Mouse (Mus musculus): ENCODE results near the gene Abcb10. TPM values are rescaled to one million over a fixed set of nuclear protein-coding genes. Genes with fewer than 3 reads are reported as not detected.
"Not testable (repeated sequence)": the region's sequence is repeated elsewhere in the genome, so short reads cannot be mapped to it uniquely, and the experiment has no call there.

The Abcb10 gene
- polyA plus RNA-seq, 1 experiment from 2014 or later, result 16.0 TPM

DNA sequence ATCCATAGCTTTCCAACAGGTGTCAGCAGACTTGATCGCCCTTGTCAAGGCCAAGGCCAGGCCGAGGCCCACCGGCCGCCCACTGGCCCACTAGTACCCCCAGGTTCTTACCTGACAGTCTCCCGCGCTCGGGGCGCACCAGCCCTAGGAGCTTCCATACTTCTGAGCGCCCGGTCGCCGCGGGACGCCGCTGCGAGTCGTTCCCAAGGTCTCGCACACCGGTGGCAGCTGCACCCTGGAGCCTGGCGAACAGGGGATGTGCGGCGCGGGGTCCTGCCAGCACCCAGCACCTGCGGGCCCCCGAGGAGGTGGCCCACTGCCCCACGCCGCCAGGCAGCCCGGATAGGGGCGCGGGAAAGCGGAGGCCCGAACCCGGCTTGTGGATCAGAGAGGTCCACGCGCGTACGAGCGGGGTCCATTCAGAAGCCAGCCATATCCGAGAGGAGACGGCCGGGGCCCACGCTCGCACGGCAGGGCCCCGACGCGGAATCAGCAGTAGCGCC, 580 bp downstream of the Abcb10 start:
- no peaks in the 10 kb centered on the region for H3K36me3 ChIP-seq (ENCODE audit: insufficient read depth, low read length)
- peak; percentile 47 for ATAC-seq (ENCODE audit: low FRiP score, low TSS enrichment)
- peak overlapping the region; percentile 96 for H3K4me2 ChIP-seq (replicated peaks; ENCODE audit: low read depth, low read length)
- peak overlapping the region; percentile 80 for H3K9ac ChIP-seq (replicated peaks; ENCODE audit: low read length)
- H3K4me3 ChIP-seq (ENCODE audit: low read length), result peak overlapping the region; percentile 82
- H3K27ac ChIP-seq (ENCODE audit: low read length), result peak overlapping the region; percentile 93
- H3K9me3 ChIP-seq (ENCODE audit: low read length), result no peaks in the 10 kb centered on the region
- peaks cover 20% of the 10 kb centered on the region for H3K4me1 ChIP-seq (ENCODE audit: insufficient read depth, low read length)
- under 1% methylated on average over 47 of the region's 48 CpGs for WGBS
- no peaks in the 10 kb centered on the region for H3K27me3 ChIP-seq (ENCODE audit: insufficient read depth, low read length)

DNA sequence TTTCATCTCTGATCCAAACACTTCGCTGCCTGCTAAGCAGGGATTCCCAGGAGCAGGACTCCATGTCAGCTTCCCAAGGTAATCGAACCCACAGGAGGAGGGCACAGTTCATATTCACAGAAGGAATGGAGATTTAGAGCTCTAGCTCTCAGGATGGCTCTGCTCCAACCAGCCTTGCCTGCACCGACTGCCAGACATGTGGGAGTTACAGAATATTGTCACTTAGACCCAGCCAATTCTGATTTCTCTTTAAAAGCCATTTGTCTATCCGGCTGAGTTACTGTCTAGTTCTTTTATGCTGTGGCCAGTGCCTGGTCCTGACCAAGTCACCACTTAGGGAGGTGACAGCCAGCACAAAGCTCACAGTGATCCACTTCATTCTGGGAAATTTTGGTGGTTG, 1.2 kb downstream of the Abcb10 start:
- H3K4me1 ChIP-seq (ENCODE audit: insufficient read depth, low read length), result peaks cover 20% of the 10 kb centered on the region
- WGBS, result 20% methylated on average over 4 of the region's 4 CpGs
- peak overlapping the region; percentile 80; the same call in 1 of the 2 replicates for H3K9ac ChIP-seq (replicated peaks; ENCODE audit: low read length)
- H3K4me3 ChIP-seq (ENCODE audit: low read length), result peak overlapping the region; percentile 82
- no peaks in the 10 kb centered on the region for H3K9me3 ChIP-seq (ENCODE audit: low read length)
- ATAC-seq (ENCODE audit: low FRiP score, low TSS enrichment), result no peak
- no peak overlapping the region for H3K27ac ChIP-seq (ENCODE audit: low read length)
- no peaks in the 10 kb centered on the region for H3K36me3 ChIP-seq (ENCODE audit: insufficient read depth, low read length)
- peak overlapping the region; percentile 96 for H3K4me2 ChIP-seq (replicated peaks; ENCODE audit: low read depth, low read length)
- no peaks in the 10 kb centered on the region for H3K27me3 ChIP-seq (ENCODE audit: insufficient read depth, low read length)

- Histone ChIP-seq H3K4me1 (ENCODE audit: insufficient read depth, low read length) (peaks cover 20% of the 10 kb centered on the region), H3K27ac (ENCODE audit: low read length) (no peak overlapping the region), H3K4me2 (replicated peaks; ENCODE audit: low read depth, low read length) (no peak overlapping the region), H3K36me3 (ENCODE audit: insufficient read depth, low read length) (no peaks in the 10 kb centered on the region), H3K4me3 (ENCODE audit: low read length) (no peak overlapping the region), H3K9me3 (ENCODE audit: low read length) (no peaks in the 10 kb centered on the region), H3K9ac (replicated peaks; ENCODE audit: low read length) (no peak overlapping the region), H3K27me3 (ENCODE audit: insufficient read depth, low read length) (no peaks in the 10 kb centered on the region)
- ATAC-seq (ENCODE audit: low FRiP score, low TSS enrichment), result no peak
- 68% methylated on average over 4 of the region's 4 CpGs for WGBS
Measured at GRCm38 (mm10) chr8:123980239-123980638, 2.7 kb downstream of the Abcb10 start.

DNA sequence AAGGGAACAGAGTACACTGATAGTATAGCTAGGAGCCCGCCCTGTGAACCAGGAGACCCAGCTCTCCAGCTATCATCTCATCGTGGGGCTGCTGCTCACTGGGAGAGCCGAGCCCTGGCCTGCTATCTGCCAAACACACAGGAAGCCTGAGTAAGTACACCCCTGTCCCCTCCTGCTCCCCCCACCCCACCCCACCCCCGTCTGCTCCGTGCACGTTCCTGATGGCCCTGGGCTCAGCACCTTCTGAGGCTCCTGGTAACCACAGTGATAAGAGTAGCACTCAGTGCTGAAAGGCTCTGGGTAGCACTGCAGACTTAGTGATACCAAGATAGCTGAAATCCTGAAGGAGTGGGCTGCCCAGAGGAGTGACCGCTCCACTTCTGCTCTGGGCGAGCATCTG, 4.0 kb downstream of the Abcb10 start:
- Histone ChIP-seq H3K4me1 (ENCODE audit: insufficient read depth, low read length) (peaks cover 20% of the 10 kb centered on the region), H3K4me3 (ENCODE audit: low read length) (no peak overlapping the region), H3K9me3 (ENCODE audit: low read length) (no peaks in the 10 kb centered on the region), H3K4me2 (replicated peaks; ENCODE audit: low read depth, low read length) (no peak overlapping the region), H3K27me3 (ENCODE audit: insufficient read depth, low read length) (no peaks in the 10 kb centered on the region), H3K9ac (replicated peaks; ENCODE audit: low read length) (0 out of 2 replicates have a peak overlapping the region, but pooled peaks have one; percentile 5), H3K27ac (ENCODE audit: low read length) (no peak overlapping the region; the same call in 1 of the 2 replicates), H3K36me3 (ENCODE audit: insufficient read depth, low read length) (no peaks in the 10 kb centered on the region)
- no peak for ATAC-seq (ENCODE audit: low FRiP score, low TSS enrichment)
- 70% methylated on average over 8 of the region's 8 CpGs for WGBS

GRCm38 (mm10) chr8:123978166-123978838, 4.6 kb downstream of the Abcb10 start:
- 0 out of 2 replicates have a peak overlapping the region, but pooled peaks have one; percentile 5 for H3K9ac ChIP-seq (replicated peaks; ENCODE audit: low read length)
- H3K27me3 ChIP-seq (ENCODE audit: insufficient read depth, low read length), result no peaks in the 10 kb centered on the region

GRCm38 (mm10) chr8:123977499-123977898, 5.4 kb downstream of the Abcb10 start:
- no peak overlapping the region for H3K27ac ChIP-seq (ENCODE audit: low read length)
- H3K36me3 ChIP-seq (ENCODE audit: insufficient read depth, low read length), result no peaks in the 10 kb centered on the region
- no peaks in the 10 kb centered on the region for H3K9me3 ChIP-seq (ENCODE audit: low read length)
- H3K4me3 ChIP-seq (ENCODE audit: low read length), result no peak overlapping the region
- no peak for ATAC-seq (ENCODE audit: low FRiP score, low TSS enrichment)
- H3K4me2 ChIP-seq (replicated peaks; ENCODE audit: low read depth, low read length), result no peak overlapping the region
- no peak overlapping the region for H3K9ac ChIP-seq (replicated peaks; ENCODE audit: low read length)
- H3K27me3 ChIP-seq (ENCODE audit: insufficient read depth, low read length), result no peaks in the 10 kb centered on the region
- peaks cover 15% of the 10 kb centered on the region; the same call in 1 of the 2 replicates for H3K4me1 ChIP-seq (ENCODE audit: insufficient read depth, low read length)
- 85% methylated on average over 4 of the region's 4 CpGs for WGBS

More at GRCm38 (mm10) chr8:123978166-123978838, 4.6 kb downstream of the Abcb10 start:
- H3K9me3 ChIP-seq (ENCODE audit: low read length), result no peaks in the 10 kb centered on the region
- no peak for ATAC-seq (ENCODE audit: low FRiP score, low TSS enrichment)
- no peaks in the 10 kb centered on the region for H3K36me3 ChIP-seq (ENCODE audit: insufficient read depth, low read length)
- H3K27ac ChIP-seq (ENCODE audit: low read length), result peak overlapping the region; percentile 32; the same call in 1 of the 2 replicates
- H3K4me3 ChIP-seq (ENCODE audit: low read length), result no peak overlapping the region
- H3K4me1 ChIP-seq (ENCODE audit: insufficient read depth, low read length), result peaks cover 16% of the 10 kb centered on the region
- H3K4me2 ChIP-seq (replicated peaks; ENCODE audit: low read depth, low read length), result no peak overlapping the region
- WGBS, result 46% methylated on average over 14 of the region's 14 CpGs

- Histone ChIP-seq H3K27me3 (ENCODE audit: insufficient read depth, low read length) (no peaks in the 10 kb centered on the region), H3K4me1 (ENCODE audit: insufficient read depth, low read length) (no peaks in the 10 kb centered on the region), H3K4me3 (ENCODE audit: low read length) (no peak overlapping the region), H3K4me2 (replicated peaks; ENCODE audit: low read depth, low read length) (no peak overlapping the region), H3K9ac (replicated peaks; ENCODE audit: low read length) (no peak overlapping the region), H3K36me3 (ENCODE audit: insufficient read depth, low read length) (peaks cover 2% of the 10 kb centered on the region; the same call in 1 of the 2 replicates), H3K9me3 (ENCODE audit: low read length) (no peaks in the 10 kb centered on the region), H3K27ac (ENCODE audit: low read length) (no peak overlapping the region)
- WGBS, result 57% methylated on average over 1 of the region's 1 CpGs
- no peak for ATAC-seq (ENCODE audit: low FRiP score, low TSS enrichment)
Measured at GRCm38 (mm10) chr8:123973495-123973894, 9.4 kb downstream of the Abcb10 start.

- Histone ChIP-seq H3K36me3 (ENCODE audit: insufficient read depth, low read length) (peaks cover 6% of the 10 kb centered on the region), H3K4me2 (replicated peaks; ENCODE audit: low read depth, low read length) (no peak overlapping the region), H3K27ac (ENCODE audit: low read length) (no peak overlapping the region), H3K9ac (replicated peaks; ENCODE audit: low read length) (no peak overlapping the region), H3K4me3 (ENCODE audit: low read length) (no peak overlapping the region), H3K9me3 (ENCODE audit: low read length) (no peaks in the 10 kb centered on the region), H3K27me3 (ENCODE audit: insufficient read depth, low read length) (no peaks in the 10 kb centered on the region), H3K4me1 (ENCODE audit: insufficient read depth, low read length) (no peaks in the 10 kb centered on the region)
- 57% methylated on average over 2 of the region's 2 CpGs for WGBS
- no peak for ATAC-seq (ENCODE audit: low FRiP score, low TSS enrichment)
Measured at GRCm38 (mm10) chr8:123966896-123967295, 16.0 kb downstream of the Abcb10 start.

DNA sequence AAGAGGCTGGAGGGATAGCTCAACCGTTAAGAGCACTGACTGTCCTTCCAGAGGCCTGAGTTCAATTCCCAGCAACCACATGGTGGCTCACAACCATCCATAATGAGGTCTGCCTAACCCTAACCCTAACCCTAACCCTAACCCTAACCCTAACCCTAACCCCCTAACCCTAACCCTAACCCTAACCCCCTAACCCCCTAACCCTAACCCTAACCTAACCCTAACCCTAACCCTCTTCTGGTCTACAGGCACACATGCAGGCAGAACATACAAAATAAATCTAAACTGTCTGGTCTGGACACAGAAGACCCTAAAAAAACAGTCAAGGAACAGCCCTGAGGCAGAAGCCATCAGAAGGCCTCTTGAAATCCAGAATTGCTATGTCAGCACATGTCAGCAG, 21.6 kb downstream of the Abcb10 start:
- 76% methylated on average over 1 of the region's 1 CpGs for WGBS
- no peaks in the 10 kb centered on the region for H3K9me3 ChIP-seq (ENCODE audit: low read length)
- H3K4me1 ChIP-seq (ENCODE audit: insufficient read depth, low read length), result no peaks in the 10 kb centered on the region
- no peak overlapping the region for H3K4me3 ChIP-seq (ENCODE audit: low read length)
- H3K9ac ChIP-seq (replicated peaks; ENCODE audit: low read length), result no peak overlapping the region
- no peak for ATAC-seq (ENCODE audit: low FRiP score, low TSS enrichment)
- H3K36me3 ChIP-seq (ENCODE audit: insufficient read depth, low read length), result peaks cover 24% of the 10 kb centered on the region
- no peak overlapping the region for H3K4me2 ChIP-seq (replicated peaks; ENCODE audit: low read depth, low read length)
- no peaks in the 10 kb centered on the region for H3K27me3 ChIP-seq (ENCODE audit: insufficient read depth, low read length)
- H3K27ac ChIP-seq (ENCODE audit: low read length), result no peak overlapping the region

DNA sequence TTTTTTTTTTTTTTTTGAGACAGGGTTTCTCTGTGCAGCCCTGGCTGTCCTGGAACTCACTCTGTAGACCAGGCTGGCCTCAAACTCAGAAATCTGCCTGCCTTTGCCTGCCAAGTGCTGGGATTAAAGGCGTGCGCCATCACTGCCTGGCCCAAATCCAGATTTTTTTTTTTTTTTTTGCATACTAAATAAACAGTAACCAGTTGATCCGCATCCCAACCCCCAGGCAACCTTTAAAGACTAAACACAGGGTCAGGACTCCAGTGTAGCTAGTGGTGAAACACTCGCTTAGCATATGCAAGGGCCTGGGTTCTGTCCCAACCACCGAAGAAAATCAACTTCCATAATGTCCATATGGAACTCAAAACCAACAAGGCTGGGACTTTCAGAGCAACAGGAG, 22.4 kb downstream of the Abcb10 start:
- WGBS, result 78% methylated on average over 5 of the region's 5 CpGs
- ATAC-seq (ENCODE audit: low FRiP score, low TSS enrichment); H3K4me2 ChIP-seq (replicated peaks; ENCODE audit: low read depth, low read length); H3K9ac ChIP-seq (replicated peaks; ENCODE audit: low read length); H3K27me3 ChIP-seq (ENCODE audit: insufficient read depth, low read length); H3K4me3 ChIP-seq (ENCODE audit: low read length); H3K27ac ChIP-seq (ENCODE audit: low read length); H3K4me1 ChIP-seq (ENCODE audit: insufficient read depth, low read length); H3K9me3 ChIP-seq (ENCODE audit: low read length): not testable (repeated sequence)
- peaks cover 24% of the 10 kb centered on the region for H3K36me3 ChIP-seq (ENCODE audit: insufficient read depth, low read length)

Data from kidney, embryonic 16.5 days (tissue).